Mouse (Mus musculus) myocyte (in vitro differentiated cells): Measurements from ENCODE around the gene Faf1. TPM values are rescaled to one million over a fixed set of nuclear protein-coding genes. Genes with fewer than 3 reads are reported as not detected.

Source experiments
- H3K27me3 ChIP-seq: one replicate; pipeline ENCODE4 v1.6.1; 2011; ENCODE audit not compliant: control insufficient read depth, insufficient read depth, insufficient read length
- H3K36me3 ChIP-seq: one replicate; pipeline ENCODE4 v1.6.1; 2011; ENCODE audit not compliant: control insufficient read depth, insufficient read depth
- H3K4me2 ChIP-seq: one replicate; pipeline ENCODE4 v1.6.1; 2011; ENCODE audit warnings: low read depth, control low read depth
- H3K4me3 ChIP-seq: one replicate; pipeline ENCODE4 v1.5.1; 2011; ENCODE audit warnings: mild to moderate bottlenecking, control low read depth, moderate library complexity
- H3K79me2 ChIP-seq: one replicate; pipeline ENCODE4 v1.6.1; 2011; ENCODE audit not compliant: control insufficient read depth, insufficient read depth
- H3ac ChIP-seq: one replicate; pipeline ENCODE4 v1.6.1; 2011; ENCODE audit not compliant: control insufficient read depth, insufficient read length
- CEBPB ChIP-seq: IDR thresholded peaks from 2 replicates; pipeline ENCODE4 v1.6.1; 2011; ENCODE audit warnings: mild to moderate bottlenecking, moderate library complexity; ENCODE audit not compliant: poor library complexity, insufficient read depth, severe bottlenecking
- E2F4 ChIP-seq: IDR thresholded peaks from one replicate; pipeline ENCODE4 v1.6.1; 2011; ENCODE audit warnings: mild to moderate bottlenecking, control low read depth, moderate library complexity; ENCODE audit not compliant: insufficient read depth
- MAX ChIP-seq: IDR thresholded peaks from one replicate; pipeline ENCODE4 v1.6.1; 2011; ENCODE audit warnings: low read depth, mild to moderate bottlenecking, control low read depth
- MYOD1 ChIP-seq, 3 experiments: IDR thresholded peaks; one replicate each; pipeline ENCODE4 v1.6.1; 2011; ENCODE audit warnings: control low read depth in 2 of 3, low read depth in 2 of 3, mild to moderate bottlenecking in 2 of 3, moderate library complexity in 1 of 3; ENCODE audit not compliant: insufficient read length in 2 of 3, control insufficient read depth in 1 of 3
- MYOG ChIP-seq, 3 experiments: IDR thresholded peaks; one replicate each; pipeline ENCODE4 v1.6.1; 2011; ENCODE audit warnings: control low read depth in 2 of 3, low read depth in 2 of 3, mild to moderate bottlenecking in 2 of 3; ENCODE audit not compliant: insufficient read length in 2 of 3, control insufficient read depth in 1 of 3, insufficient read depth in 1 of 3
- POLR2A ChIP-seq: IDR thresholded peaks from one replicate; pipeline ENCODE4 v1.6.1; 2011; ENCODE audit warnings: low read depth, mild to moderate bottlenecking, control low read depth, moderate library complexity; ENCODE audit not compliant: insufficient read length
- POLR2AphosphoS2 ChIP-seq: IDR thresholded peaks from one replicate; pipeline ENCODE4 v1.6.1; 2011; ENCODE audit warnings: low read depth, control low read depth; ENCODE audit not compliant: insufficient read length
- REST ChIP-seq: IDR thresholded peaks from one replicate; pipeline ENCODE4 v1.6.1; 2011; ENCODE audit warnings: mild to moderate bottlenecking, control low read depth, moderate library complexity; ENCODE audit not compliant: insufficient read depth, insufficient read length
- SRF ChIP-seq: IDR thresholded peaks from one replicate; pipeline ENCODE4 v1.6.1; 2011; ENCODE audit warnings: low read depth; ENCODE audit not compliant: control insufficient read depth, insufficient read length
- TCF12 ChIP-seq: IDR thresholded peaks from one replicate; pipeline ENCODE4 v1.6.1; 2011; ENCODE audit warnings: mild to moderate bottlenecking, control low read depth; ENCODE audit not compliant: poor library complexity, insufficient read depth, severe bottlenecking
- TCF3 ChIP-seq: IDR thresholded peaks from one replicate; pipeline ENCODE4 v1.6.1; 2011; ENCODE audit warnings: low read depth, control low read depth; ENCODE audit not compliant: insufficient read length
- USF1 ChIP-seq: IDR thresholded peaks from one replicate; pipeline ENCODE4 v1.6.1; 2011; ENCODE audit warnings: low read depth, mild to moderate bottlenecking, control low read depth, moderate library complexity
- polyA plus RNA-seq: library from polyadenylated mRNA; unstranded; fragments of >200 nt; fragmentation: generic; extraction: Trizol; gene quantifications from one replicate; pipeline ENCODE4 v1.2.1, GENCODE M21; 2012; ENCODE audit warnings: missing spikeins

Faf1 gene
- polyA plus RNA-seq, 1 experiment, result 30.1 TPM

GRCm38 (mm10) chr4:109939291-109939690 lies 262.9 kb downstream of the Faf1 start:
- H3K4me2 ChIP-seq, result no peak overlapping the region
- TF ChIP-seq USF1, result no peak
- no peak for TF ChIP-seq MYOG (IDR thresholded peaks at IDR 0.05; ENCODE audit: control insufficient read depth in 1 of 3, insufficient read depth in 1 of 3, insufficient read length in 2 of 3, low read depth in 2 of 3)
- TF ChIP-seq POLR2A, result no peak
- no peak for TF ChIP-seq REST
- TF ChIP-seq MYOD1 (IDR thresholded peaks at IDR 0.05; ENCODE audit: control insufficient read depth in 1 of 3, insufficient read length in 2 of 3, low read depth in 2 of 3), result no peak
- no peak for TF ChIP-seq SRF
- TF ChIP-seq CEBPB, result no peak
- no peak for TF ChIP-seq TCF12
- no peak for TF ChIP-seq MAX
- TF ChIP-seq POLR2AphosphoS2, result no peak
- no peak for TF ChIP-seq E2F4
- H3ac ChIP-seq, result no peak overlapping the region
- H3K27me3 ChIP-seq, result no peaks in the 10 kb centered on the region
- peaks cover 11% of the 10 kb centered on the region for H3K36me3 ChIP-seq
- no peak overlapping the region for H3K4me3 ChIP-seq
- H3K79me2 ChIP-seq, result no peaks in the 10 kb centered on the region

- no peak overlapping the region for H3K4me3 ChIP-seq
- H3K27me3 ChIP-seq, result no peaks in the 10 kb centered on the region
- no peak overlapping the region for H3K4me2 ChIP-seq
- H3K79me2 ChIP-seq, result no peaks in the 10 kb centered on the region
- TF ChIP-seq POLR2A (no peak), REST (no peak), SRF (no peak), MYOG (IDR thresholded peaks at IDR 0.05; ENCODE audit: control insufficient read depth in 1 of 3, insufficient read depth in 1 of 3, insufficient read length in 2 of 3, low read depth in 2 of 3) (no peak), TCF3 (no peak), USF1 (no peak), POLR2AphosphoS2 (no peak), MYOD1 (IDR thresholded peaks at IDR 0.05; ENCODE audit: control insufficient read depth in 1 of 3, insufficient read length in 2 of 3, low read depth in 2 of 3) (no peak), CEBPB (no peak), MAX (no peak), TCF12 (no peak), E2F4 (no peak)
- no peak overlapping the region for H3ac ChIP-seq
- peaks cover 13% of the 10 kb centered on the region for H3K36me3 ChIP-seq
Measured at GRCm38 (mm10) chr4:109945554-109945953, 269.2 kb downstream of the Faf1 start.

GRCm38 (mm10) chr4:109949307-109949706 lies 272.9 kb downstream of the Faf1 start:
- no peak overlapping the region for H3ac ChIP-seq
- TF ChIP-seq E2F4 (no peak), MYOG (IDR thresholded peaks at IDR 0.05; ENCODE audit: control insufficient read depth in 1 of 3, insufficient read depth in 1 of 3, insufficient read length in 2 of 3, low read depth in 2 of 3) (no peak), REST (no peak), TCF3 (no peak), POLR2AphosphoS2 (no peak), MAX (no peak), SRF (no peak)
- peaks cover 10% of the 10 kb centered on the region for H3K36me3 ChIP-seq
- H3K4me3 ChIP-seq, result no peak overlapping the region
- H3K79me2 ChIP-seq, result no peaks in the 10 kb centered on the region
- H3K4me2 ChIP-seq, result no peak overlapping the region
- no peaks in the 10 kb centered on the region for H3K27me3 ChIP-seq

GRCm38 (mm10) chr4:109953509-109953908 lies 277.1 kb downstream of the Faf1 start:
- Histone ChIP-seq H3ac (no peak overlapping the region), H3K4me2 (no peak overlapping the region), H3K79me2 (no peaks in the 10 kb centered on the region), H3K27me3 (no peaks in the 10 kb centered on the region), H3K36me3 (peaks cover 10% of the 10 kb centered on the region), H3K4me3 (no peak overlapping the region)
- TF ChIP-seq REST, result no peak
- no peak for TF ChIP-seq CEBPB
- no peak for TF ChIP-seq TCF3
- TF ChIP-seq TCF12, result no peak
- TF ChIP-seq SRF, result no peak
- TF ChIP-seq POLR2AphosphoS2, result no peak
- no peak for TF ChIP-seq MYOG (IDR thresholded peaks at IDR 0.05; ENCODE audit: control insufficient read depth in 1 of 3, insufficient read depth in 1 of 3, insufficient read length in 2 of 3, low read depth in 2 of 3)
- no peak for TF ChIP-seq POLR2A
- TF ChIP-seq E2F4, result no peak
- no peak for TF ChIP-seq MYOD1 (IDR thresholded peaks at IDR 0.05; ENCODE audit: control insufficient read depth in 1 of 3, insufficient read length in 2 of 3, low read depth in 2 of 3)
- TF ChIP-seq MAX, result no peak
- TF ChIP-seq USF1, result no peak
